Mouse (Mus musculus) heart, embryonic 12.5 days (tissue): ENCODE results near the gene Gprc5b. TPM values are rescaled to one million over a fixed set of nuclear protein-coding genes. Genes with fewer than 3 reads are reported as not detected.

Experiments used
- ATAC-seq: fragments of 200-750 bp; cut with Nextera tagmentation; 2 replicates; pipeline ENCODE4 v1.8.0; 2017; ENCODE audit warnings: moderate TSS enrichment, moderate library complexity; ENCODE audit not compliant: insufficient number of reproducible peaks, low FRiP score
- H3K27ac ChIP-seq: fragments of 300-500 bp; sonication (generic); 2 replicates; pipeline ENCODE4 v1.5.1; 2016; ENCODE audit warnings: mild to moderate bottlenecking, moderate library complexity; ENCODE audit not compliant: poor library complexity, severe bottlenecking
- H3K27me3 ChIP-seq: fragments of 300-500 bp; sonication (generic); replicated peaks from 2 replicates; pipeline ENCODE4 v1.6.1; 2016; ENCODE audit warnings: mild to moderate bottlenecking, moderate library complexity
- H3K36me3 ChIP-seq: fragments of 300-500 bp; sonication (generic); 2 replicates; pipeline ENCODE4 v1.6.1; 2016; ENCODE audit warnings: mild to moderate bottlenecking, moderate library complexity
- H3K4me1 ChIP-seq: fragments of 300-500 bp; sonication (generic); replicated peaks from 2 replicates; pipeline ENCODE4 v1.6.1; 2016; ENCODE audit warnings: mild to moderate bottlenecking
- H3K4me2 ChIP-seq: fragments of 300-500 bp; sonication (generic); 2 replicates; pipeline ENCODE4 v1.6.1; 2016; ENCODE audit warnings: mild to moderate bottlenecking, moderate library complexity
- H3K4me3 ChIP-seq: fragments of 300-500 bp; sonication (generic); 2 replicates; pipeline ENCODE4 v1.5.1; 2016; ENCODE audit warnings: mild to moderate bottlenecking
- H3K9ac ChIP-seq: fragments of 300-500 bp; sonication (generic); 2 replicates; pipeline ENCODE4 v1.6.1; 2016; ENCODE audit warnings: mild to moderate bottlenecking, moderate library complexity
- H3K9me3 ChIP-seq: fragments of 300-500 bp; sonication (generic); replicated peaks from 2 replicates; pipeline ENCODE4 v1.6.1; 2016; ENCODE audit warnings: mild to moderate bottlenecking, moderate library complexity
- WGBS: fragments of 180-500 bp; shearing (Covaris S2); methylation state at CpG from one replicate; pipeline ENCODE4 v1.1.7; 2016; 5-methylcytosine and 5-hydroxymethylcytosine counted together
- polyA plus RNA-seq: library from polyadenylated mRNA; unstranded; fragments of >200 nt; fragmentation: Nextera tagmentation; extraction: Ambion mirVana; gene quantifications from 2 replicates; pipeline ENCODE4 v1.2.1, GENCODE M21; 2016

Gene Gprc5b
- polyA plus RNA-seq, 1 experiment from 2014 or later: 3.3 TPM

DNA sequence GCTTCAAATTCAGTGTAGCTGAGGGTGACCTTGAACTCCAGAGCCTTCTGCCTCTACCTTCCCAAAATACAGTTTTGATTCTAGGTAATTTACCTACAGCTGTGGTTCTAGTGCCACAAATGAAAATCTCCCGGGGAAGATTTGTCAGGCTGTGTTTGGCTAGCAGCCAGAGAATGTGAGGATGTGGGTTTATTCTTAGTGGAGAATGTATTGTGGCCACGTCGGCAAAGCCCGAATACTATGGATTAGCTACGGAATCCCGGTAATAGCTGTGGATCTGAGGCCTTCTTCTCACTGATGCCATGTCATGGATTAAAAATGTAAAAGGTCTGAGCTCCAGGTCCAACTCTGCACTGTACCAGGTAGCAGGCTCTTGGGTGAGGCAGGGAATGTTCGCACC, 45.3 kb downstream of the Gprc5b start:
- Histone ChIP-seq H3K9me3 (no peaks in the 10 kb centered on the region), H3K4me1 (peaks cover 21% of the 10 kb centered on the region), H3K27me3 (no peaks in the 10 kb centered on the region), H3K36me3 (no peaks in the 10 kb centered on the region), H3K9ac (no peak overlapping the region), H3K4me2 (no peak overlapping the region), H3K27ac (no peak overlapping the region), H3K4me3 (no peak overlapping the region)
- 42% methylated on average over 7 of the region's 7 CpGs for WGBS
- no peak for ATAC-seq

DNA sequence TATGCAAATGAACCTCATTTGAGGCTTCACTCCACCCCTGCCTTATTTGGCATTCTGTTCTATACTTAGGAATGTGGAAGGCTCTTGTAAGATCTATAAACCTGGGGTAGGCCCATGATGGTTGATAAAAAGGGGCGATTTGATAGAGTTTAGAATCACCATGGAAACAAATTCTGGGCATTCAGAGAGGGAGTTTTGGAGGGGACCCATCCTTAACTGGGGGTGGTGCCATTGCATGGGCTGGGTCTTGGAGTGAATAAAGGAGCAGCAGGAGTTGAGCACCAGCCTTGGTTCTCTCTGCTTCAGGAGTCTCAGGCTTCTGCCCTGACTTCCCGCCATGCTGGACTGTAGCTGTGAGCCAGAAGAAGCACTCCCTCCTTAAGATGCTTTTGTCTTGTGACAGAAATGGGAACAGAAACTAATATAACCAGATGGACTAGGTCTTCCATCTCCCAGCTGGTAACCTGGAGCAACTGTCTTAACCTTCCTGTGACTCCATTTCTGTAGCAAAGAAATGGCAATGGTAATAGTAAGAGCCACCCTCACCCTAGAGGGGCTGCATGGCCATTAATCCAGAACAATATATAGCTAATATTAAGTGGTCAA, 46.2 kb downstream of the Gprc5b start:
- no peak for ATAC-seq
- Histone ChIP-seq H3K9ac (no peak overlapping the region), H3K4me2 (no peak overlapping the region), H3K4me1 (peaks cover 22% of the 10 kb centered on the region), H3K36me3 (no peaks in the 10 kb centered on the region), H3K27ac (no peak overlapping the region), H3K9me3 (no peaks in the 10 kb centered on the region), H3K4me3 (no peak overlapping the region), H3K27me3 (no peaks in the 10 kb centered on the region; the same call in 1 of the 2 replicates)
- 75% methylated on average over 2 of the region's 2 CpGs for WGBS

DNA sequence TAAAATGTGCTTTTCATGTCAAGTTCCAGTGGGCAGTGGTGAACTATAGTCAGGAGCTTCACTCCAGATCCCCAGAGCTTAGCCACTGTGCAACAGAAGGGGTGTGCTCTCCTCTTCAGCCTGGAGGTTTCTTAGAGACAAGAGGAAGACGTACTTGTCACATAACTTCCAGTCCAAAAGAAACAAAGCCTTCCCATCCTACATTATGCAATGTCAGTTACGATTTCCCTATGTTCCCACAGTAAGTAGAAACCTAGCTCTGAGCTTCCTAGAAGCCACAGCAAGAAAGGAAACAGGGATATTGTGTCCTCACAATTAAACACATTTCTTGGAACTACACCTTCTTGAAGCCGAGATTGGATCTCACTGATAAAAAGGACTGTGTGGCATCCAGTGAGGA, 47.8 kb downstream of the Gprc5b start:
- Histone ChIP-seq H3K4me3 (no peak overlapping the region), H3K27me3 (no peaks in the 10 kb centered on the region; the same call in 1 of the 2 replicates), H3K9me3 (no peaks in the 10 kb centered on the region), H3K27ac (no peak overlapping the region), H3K9ac (no peak overlapping the region), H3K36me3 (no peaks in the 10 kb centered on the region), H3K4me2 (no peak overlapping the region), H3K4me1 (peaks cover 17% of the 10 kb centered on the region)
- 59% methylated on average over 3 of the region's 3 CpGs for WGBS
- ATAC-seq: no peak

DNA sequence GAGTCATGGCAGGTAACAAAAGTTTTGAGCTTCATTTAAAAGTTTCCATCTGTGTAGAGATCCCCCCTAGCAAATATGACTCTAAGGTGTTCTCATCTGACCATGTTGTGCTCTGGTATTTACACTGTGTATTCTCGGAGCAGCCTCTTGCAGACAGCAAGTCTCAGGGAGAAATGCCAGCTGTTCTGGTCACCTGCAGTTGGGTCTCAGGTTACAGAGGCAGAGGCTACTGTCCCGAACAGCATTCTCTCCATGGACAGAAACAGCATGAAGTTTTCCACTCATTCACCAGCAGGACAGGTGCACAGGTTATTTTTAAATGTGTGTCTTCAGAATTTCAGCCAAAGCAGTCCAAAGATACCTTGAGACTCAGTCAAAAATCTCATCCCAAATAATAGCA, 50.1 kb downstream of the Gprc5b start:
- H3K4me3 ChIP-seq: no peak overlapping the region
- H3K9me3 ChIP-seq: no peaks in the 10 kb centered on the region
- no peaks in the 10 kb centered on the region for H3K36me3 ChIP-seq
- peaks cover 14% of the 10 kb centered on the region for H3K4me1 ChIP-seq
- no peaks in the 10 kb centered on the region; the same call in 1 of the 2 replicates for H3K27me3 ChIP-seq
- 18% methylated on average over 2 of the region's 2 CpGs for WGBS
- no peak overlapping the region for H3K9ac ChIP-seq
- ATAC-seq: no peak
- H3K27ac ChIP-seq: no peak overlapping the region
- no peak overlapping the region for H3K4me2 ChIP-seq

DNA sequence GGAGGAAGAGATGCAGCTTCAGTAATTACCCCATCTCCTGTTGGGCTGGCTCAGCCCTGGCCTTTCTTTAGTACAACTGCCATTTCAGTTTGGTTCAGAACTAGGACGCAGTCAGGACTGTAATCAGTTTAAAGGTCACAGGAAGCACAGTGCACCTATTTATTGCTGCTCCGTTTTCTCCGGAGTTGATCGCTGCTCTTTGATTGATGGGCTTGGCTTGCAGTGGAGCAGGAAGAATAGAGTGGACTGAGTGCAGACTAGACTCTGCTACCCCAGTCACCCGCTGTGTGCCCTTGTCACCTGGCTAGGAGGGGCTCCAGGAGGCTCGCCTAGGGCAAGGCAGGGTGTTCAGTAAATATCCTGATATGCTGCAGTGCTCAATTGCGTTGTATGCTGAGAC, 51.8 kb downstream of the Gprc5b start:
- no peak overlapping the region for H3K4me3 ChIP-seq
- no peak overlapping the region for H3K27ac ChIP-seq
- ATAC-seq: no peak
- H3K4me1 ChIP-seq: peaks cover 11% of the 10 kb centered on the region; the same call in 1 of the 2 replicates
- no peaks in the 10 kb centered on the region for H3K9me3 ChIP-seq
- 58% methylated on average over 7 of the region's 7 CpGs for WGBS
- H3K27me3 ChIP-seq: no peaks in the 10 kb centered on the region; the same call in 1 of the 2 replicates
- H3K9ac ChIP-seq: no peak overlapping the region
- H3K36me3 ChIP-seq: no peaks in the 10 kb centered on the region
- no peak overlapping the region for H3K4me2 ChIP-seq

DNA sequence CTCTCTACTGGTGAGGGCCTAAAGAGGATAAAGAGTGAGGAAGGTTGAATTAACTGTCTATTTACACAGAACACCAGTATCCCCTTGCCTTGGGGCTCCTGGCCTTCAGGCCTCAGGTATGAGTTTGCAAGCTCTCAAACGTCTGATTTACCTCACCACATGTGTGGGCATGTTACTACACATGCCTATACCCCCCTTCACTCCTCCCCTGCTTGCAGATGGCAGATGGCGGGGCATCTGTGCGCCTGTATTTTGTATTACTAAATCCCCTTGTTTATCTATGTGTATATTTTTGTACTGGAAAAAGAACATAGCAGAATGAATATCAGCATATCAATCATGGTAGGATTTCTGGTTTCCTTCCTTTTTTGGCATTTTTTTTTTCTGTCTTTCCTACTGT, 52.7 kb downstream of the Gprc5b start:
- no peak for ATAC-seq
- Histone ChIP-seq H3K36me3 (no peaks in the 10 kb centered on the region), H3K27ac (no peak overlapping the region), H3K27me3 (no peaks in the 10 kb centered on the region; the same call in 1 of the 2 replicates), H3K4me2 (no peak overlapping the region), H3K4me3 (no peak overlapping the region), H3K9ac (no peak overlapping the region), H3K9me3 (no peaks in the 10 kb centered on the region), H3K4me1 (peaks cover 8% of the 10 kb centered on the region; the same call in 1 of the 2 replicates)
- WGBS: 75% methylated on average over 3 of the region's 3 CpGs

DNA sequence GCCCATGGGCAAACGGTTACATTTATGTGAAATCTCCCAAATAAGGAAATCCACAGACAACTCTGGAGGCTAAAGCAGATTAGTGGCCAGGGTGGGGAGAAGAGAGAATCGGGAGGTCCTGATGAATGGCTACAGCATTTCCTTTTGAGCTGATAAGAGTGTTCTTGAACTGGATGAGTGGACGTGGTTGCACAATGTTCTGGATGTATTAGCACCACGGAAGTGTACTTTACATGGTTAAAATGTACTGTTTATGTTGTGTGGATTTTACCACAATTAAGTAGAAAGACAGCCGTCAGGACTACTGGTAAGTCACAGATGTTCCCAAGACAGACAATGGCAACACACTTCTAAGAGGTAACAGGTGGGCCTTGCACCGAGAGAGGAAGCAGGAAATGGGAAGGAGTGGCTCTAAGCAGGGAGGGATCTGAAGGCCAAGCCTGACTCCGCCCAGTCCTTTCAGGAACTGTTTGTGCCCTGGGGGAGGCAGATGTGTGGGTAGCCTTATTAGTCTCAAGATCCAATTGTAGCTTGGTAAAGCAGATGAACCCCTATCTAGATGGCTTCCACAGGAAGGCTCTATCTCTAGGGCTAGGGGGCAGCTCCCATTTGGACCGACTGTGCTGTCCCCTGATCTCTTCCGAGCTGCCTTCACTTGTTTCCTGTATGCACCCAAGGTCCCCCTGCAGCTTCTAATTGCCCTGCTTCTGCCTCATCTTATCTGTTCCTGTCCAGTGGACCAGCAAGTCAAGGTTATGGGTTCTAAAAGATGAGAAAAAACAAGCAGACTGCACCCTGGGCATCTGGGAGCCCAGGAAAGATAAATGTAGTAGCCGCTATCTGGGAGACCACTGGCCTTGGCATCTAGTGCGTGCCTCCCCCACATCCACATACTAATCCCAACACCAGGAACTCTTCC, 57.3 kb downstream of the Gprc5b start:
- Histone ChIP-seq H3K9ac (no peak overlapping the region), H3K4me1 (peaks cover 4% of the 10 kb centered on the region; the same call in 1 of the 2 replicates), H3K36me3 (no peaks in the 10 kb centered on the region)

DNA sequence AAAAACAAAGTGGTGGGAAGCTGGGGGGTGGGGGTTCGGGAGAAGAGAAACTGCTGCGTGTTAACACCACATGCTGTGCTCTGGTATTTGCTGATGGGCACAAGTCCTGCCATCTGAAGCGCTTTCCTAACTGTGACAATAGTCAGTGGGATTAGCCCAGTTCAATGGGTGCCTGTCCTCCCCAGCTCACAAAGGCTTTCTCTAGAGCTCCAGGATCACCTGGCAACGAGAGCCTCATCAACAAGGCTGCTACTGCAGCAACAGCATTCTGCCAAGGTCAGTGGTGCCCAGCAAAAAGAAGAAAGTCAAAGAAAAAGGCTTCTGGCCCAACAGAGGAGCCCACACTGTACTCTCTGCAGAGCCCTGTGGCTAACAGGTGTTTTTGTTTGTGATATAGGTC, 58.2 kb downstream of the Gprc5b start:
- no peak for ATAC-seq
- no peaks in the 10 kb centered on the region for H3K36me3 ChIP-seq
- H3K4me2 ChIP-seq: no peak overlapping the region
- H3K27me3 ChIP-seq: no peaks in the 10 kb centered on the region
- no peaks in the 10 kb centered on the region for H3K9me3 ChIP-seq
- H3K4me1 ChIP-seq: peaks cover 4% of the 10 kb centered on the region; the same call in 1 of the 2 replicates
- no peak overlapping the region for H3K4me3 ChIP-seq
- H3K9ac ChIP-seq: no peak overlapping the region
- 37% methylated on average over 4 of the region's 4 CpGs for WGBS
- H3K27ac ChIP-seq: no peak overlapping the region

More for the DNA sequence above, 57.3 kb downstream of the Gprc5b start:
- Histone ChIP-seq H3K4me3 (no peak overlapping the region), H3K27ac (no peak overlapping the region), H3K9me3 (no peaks in the 10 kb centered on the region), H3K4me2 (no peak overlapping the region), H3K27me3 (no peaks in the 10 kb centered on the region)
- 56% methylated on average over 11 of the region's 11 CpGs for WGBS
- ATAC-seq: no peak

DNA sequence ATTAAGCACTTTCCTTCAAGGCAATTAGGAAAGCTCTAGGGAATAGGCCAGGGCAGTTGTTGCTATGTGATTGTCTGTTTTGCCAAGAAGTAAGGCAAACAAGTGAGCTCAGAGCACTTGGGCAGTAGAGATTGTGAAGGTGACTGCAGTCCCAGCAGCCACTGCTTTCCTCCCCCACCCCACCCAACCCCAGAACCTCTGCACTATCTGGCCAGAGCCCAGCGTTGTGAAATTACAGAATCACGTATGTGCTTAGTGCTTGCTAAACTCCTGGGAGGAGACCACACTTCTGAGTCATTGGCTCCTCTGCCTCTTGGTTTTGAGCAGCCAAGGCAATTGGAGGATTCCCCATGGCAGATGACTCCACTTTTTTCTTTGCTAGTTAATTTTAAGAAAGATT, 59.7 kb downstream of the Gprc5b start:
- no peak overlapping the region for H3K4me3 ChIP-seq
- WGBS: 23% methylated on average over 2 of the region's 2 CpGs
- H3K36me3 ChIP-seq: no peaks in the 10 kb centered on the region
- H3K9ac ChIP-seq: no peak overlapping the region
- no peak overlapping the region for H3K4me2 ChIP-seq
- no peak for ATAC-seq
- peaks cover 7% of the 10 kb centered on the region for H3K4me1 ChIP-seq
- H3K9me3 ChIP-seq: no peaks in the 10 kb centered on the region
- no peak overlapping the region for H3K27ac ChIP-seq
- H3K27me3 ChIP-seq: no peaks in the 10 kb centered on the region

DNA sequence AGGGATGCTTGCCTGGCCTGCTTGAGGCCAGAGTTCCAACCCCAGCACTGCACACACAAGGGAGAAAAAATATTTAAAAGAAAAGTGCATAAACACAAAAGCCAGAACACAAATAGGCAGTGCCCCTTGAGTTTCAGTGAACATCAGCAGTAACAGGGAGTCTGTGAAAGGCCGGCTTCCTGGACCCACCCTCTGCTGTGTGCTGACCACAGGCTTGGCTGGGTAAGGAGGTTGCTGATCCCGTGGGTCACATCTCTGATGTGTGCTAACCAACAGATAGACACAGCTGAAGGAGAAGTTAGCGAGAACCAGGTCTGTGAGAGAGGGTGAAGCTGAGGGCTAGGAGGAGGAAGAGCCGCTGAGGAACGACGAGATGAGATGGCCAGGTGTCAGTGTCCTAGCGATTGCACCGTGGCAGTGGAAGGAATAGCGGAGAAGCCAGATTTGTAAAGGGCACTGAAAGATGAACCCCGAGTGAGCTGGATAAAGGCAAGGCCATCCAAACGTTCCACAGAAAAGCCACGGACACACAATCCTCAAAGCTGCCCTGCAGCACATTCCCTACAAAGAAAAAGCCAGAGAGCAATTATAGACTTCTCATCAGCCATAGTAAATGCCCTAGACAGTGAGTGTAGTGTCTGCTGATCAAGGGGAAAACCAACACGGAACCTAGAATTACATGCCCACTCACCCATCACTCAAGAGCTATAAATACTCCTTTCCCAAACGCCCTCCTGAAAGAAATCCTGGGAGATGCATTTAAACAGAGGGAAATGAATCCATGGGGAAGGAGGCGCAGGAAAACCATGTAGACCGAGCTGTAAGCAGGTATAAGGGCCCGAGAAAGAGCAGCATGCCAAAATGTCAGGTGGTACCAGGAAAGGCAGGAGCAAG, 63.3 kb downstream of the Gprc5b start:
- Histone ChIP-seq H3K36me3 (no peaks in the 10 kb centered on the region), H3K27ac (no peak overlapping the region), H3K9me3 (no peaks in the 10 kb centered on the region), H3K4me2 (no peak overlapping the region), H3K27me3 (no peaks in the 10 kb centered on the region), H3K4me3 (no peak overlapping the region), H3K9ac (no peak overlapping the region), H3K4me1 (peaks cover 19% of the 10 kb centered on the region)
- WGBS: 75% methylated on average over 17 of the region's 17 CpGs
- no peak for ATAC-seq
